14 mouse cellular contexts compared by ENCODE assay signal in the genomic region with DNA sequence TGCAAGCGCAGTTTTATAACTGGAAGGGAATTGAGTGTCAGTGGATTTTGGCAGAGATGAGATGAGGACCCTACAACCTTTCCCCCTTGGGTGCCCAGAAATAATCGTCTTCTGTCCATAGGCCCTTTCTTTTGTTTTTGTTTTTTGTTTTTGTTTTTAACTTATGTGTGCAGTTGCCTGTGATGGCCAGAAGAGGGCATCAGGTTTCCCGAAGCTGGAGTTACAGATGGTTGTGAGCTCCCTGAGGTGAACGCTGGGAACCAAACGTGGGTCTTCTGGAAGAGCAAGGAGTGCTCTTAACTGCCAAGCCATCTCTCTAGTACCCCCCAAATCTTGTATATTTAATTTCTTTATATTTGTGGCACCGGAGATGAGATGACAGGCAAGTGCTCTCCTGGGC. TPM values are rescaled to one million over a fixed set of nuclear protein-coding genes. Genes with fewer than 3 reads are reported as not detected.
A peak's percentile ranks its signal among the peaks of the same experiment; 100 is the strongest.
DNase-seq lines count a peak whose midpoint lies in the region; ATAC-seq and TF ChIP-seq lines count a peak whose summit lies in the region.
"Had no signal": no experiment of that assay in that cellular context is flagged by ENCODE, and none has a peak within 500 bp of the region (broad histone marks: within the 10 kb centered on the region; RNA-seq: fewer than 3 reads in every experiment).

No protein-coding gene starts in this region.

- H3K36me3 ChIP-seq in limb, embryonic 12.5 days = no peaks in the 10 kb centered on the region
- H3K36me3 ChIP-seq: G1E had no signal

- H3K27me3 ChIP-seq in limb, embryonic 12.5 days = no peaks in the 10 kb centered on the region

- H3K4me1 ChIP-seq in bone marrow, adult 2 months (ENCODE audit: control insufficient read depth, insufficient read depth, low read length) = peaks cover 2% of the 10 kb centered on the region; the same call in 1 of the 2 replicates
- H3K4me1 ChIP-seq in limb, embryonic 12.5 days (replicated peaks) = peaks cover 55% of the 10 kb centered on the region

- intact Hi-C loops in left cerebral cortex, adult 2 months (cut with DNase I) = no loop called here

- H3K9me3 ChIP-seq in limb, embryonic 12.5 days = no peaks in the 10 kb centered on the region
- H3K9me3 ChIP-seq: G1E had no signal

- H3K4me2 ChIP-seq in limb, embryonic 12.5 days = no peak overlapping the region

- H3K9ac ChIP-seq in limb, embryonic 12.5 days (replicated peaks) = no peak overlapping the region

- H3K4me3 ChIP-seq in left cerebral cortex, adult 2 months = no peak overlapping the region
- no peak overlapping the region for H3K4me3 ChIP-seq in bone marrow, adult 2 months (replicated peaks; ENCODE audit: control insufficient read depth, low read depth, low read length)
- H3K4me3 ChIP-seq in limb, embryonic 12.5 days (replicated peaks) = no peak overlapping the region

- TF ChIP-seq CTCF in left cerebral cortex, adult 2 months (IDR thresholded peaks at IDR 0.05) = peak; percentile 36
- TF ChIP-seq CTCF in bone marrow, adult 2 months (IDR thresholded peaks at IDR 0.05; ENCODE audit: control insufficient read depth, insufficient read depth, low read length) = peak; percentile 26; the same call in 1 of the 2 replicates

- DNase-seq in left cerebral cortex, adult 2 months (ENCODE audit: extremely low spot score in 1 of 2, low spot score in 2 of 2) = no peak
- no peak for DNase-seq in left cerebral cortex, adult 11 months (ENCODE audit: low spot score)
- peak; percentile 48 for DNase-seq in ES-CJ7 (ENCODE audit: low read depth, low spot score)
- no peak for DNase-seq in frontal cortex, postnatal 14 days (ENCODE audit: low spot score in 2 of 2)
- DNase-seq: cerebellum, postnatal 14 days; gastrocnemius, postnatal 14 days; kidney, postnatal 4 days; lung, postnatal 4 days; right cerebral cortex, postnatal 25 days had no signal

- no peak for TF ChIP-seq POLR2A in bone marrow, adult 2 months (IDR thresholded peaks at IDR 0.05; ENCODE audit: borderline replicate concordance, control insufficient read depth, low read depth, low read length)

- 84% methylated on average over 6 of the region's 6 CpGs for whole genome bisulfite sequencing in bone marrow, adult 2 months
- 89% methylated on average over 6 of the region's 6 CpGs for WGBS in limb, embryonic 12.5 days

- H3K27ac ChIP-seq in left cerebral cortex, adult 2 months = no peak overlapping the region
- no peak overlapping the region for H3K27ac ChIP-seq in bone marrow, adult 2 months (ENCODE audit: control insufficient read depth, insufficient read depth, low read depth, low read length, poor library complexity)
- H3K27ac ChIP-seq in limb, embryonic 12.5 days = peak overlapping the region; percentile 98

- ATAC-seq in limb, embryonic 12.5 days (ENCODE audit: insufficient number of reproducible peaks, insufficient read depth, low FRiP score, low TSS enrichment, low read depth) = no peak
- ATAC-seq in frontal cortex, adult (ENCODE audit: low TSS enrichment) = no peak
- ATAC-seq: inflammation-experienced regulatory T-cells, adult 6 months had no signal

RNA-seq across cellular contexts. Expression of a gene that starts 15.1 kb away (rescaled TPM):
- 10 to 100 TPM; 46.9 to 71.1 TPM for total RNA-seq in left cerebral cortex, adult 2 months (2021)
- polyA plus RNA-seq in bone marrow, adult 2 months (2011; ENCODE audit: insufficient read depth, insufficient read length, low replicate concordance, missing spikeins) = 19.2 and 34.2 TPM in 2 replicates
- 90.7 and 91.8 TPM in 2 replicates for polyA plus RNA-seq in limb, embryonic 12.5 days (2016; fragmentation: Nextera tagmentation; extraction: Ambion mirVana)

RNA-seq across cellular contexts. Expression of a gene that starts 35.9 kb away (rescaled TPM):
- 10 to 100 TPM; 13.2 to 15.1 TPM for total RNA-seq in left cerebral cortex, adult 2 months (2021)
- 15.8 and 18.6 TPM in 2 replicates for polyA plus RNA-seq in bone marrow, adult 2 months (2011; ENCODE audit: insufficient read depth, insufficient read length, low replicate concordance, missing spikeins)
- 44.2 and 46.7 TPM in 2 replicates for polyA plus RNA-seq in limb, embryonic 12.5 days (2016; fragmentation: Nextera tagmentation; extraction: Ambion mirVana)

RNA-seq across cellular contexts. Expression of a gene that starts 36.2 kb away (rescaled TPM):
- 10 to 100 TPM; 61.5 to 68.6 TPM for total RNA-seq in left cerebral cortex, adult 2 months (2021)
- 25.2 and 32.9 TPM in 2 replicates for polyA plus RNA-seq in bone marrow, adult 2 months (2011; ENCODE audit: insufficient read depth, insufficient read length, low replicate concordance, missing spikeins)
- polyA plus RNA-seq in limb, embryonic 12.5 days (2016; fragmentation: Nextera tagmentation; extraction: Ambion mirVana) = 126 and 132 TPM in 2 replicates
